Mouse (Mus musculus): ENCODE measurements around the gene Zfpl1. TPM values are rescaled to one million over a fixed set of nuclear protein-coding genes. Genes with fewer than 3 reads are reported as not detected.
"Not testable (repeated sequence)": the region's sequence is repeated elsewhere in the genome, so short reads cannot be mapped to it uniquely, and the experiment has no call there.

Gene Zfpl1
- polyA plus RNA-seq, 1 experiment, result 66.9 TPM

DNA sequence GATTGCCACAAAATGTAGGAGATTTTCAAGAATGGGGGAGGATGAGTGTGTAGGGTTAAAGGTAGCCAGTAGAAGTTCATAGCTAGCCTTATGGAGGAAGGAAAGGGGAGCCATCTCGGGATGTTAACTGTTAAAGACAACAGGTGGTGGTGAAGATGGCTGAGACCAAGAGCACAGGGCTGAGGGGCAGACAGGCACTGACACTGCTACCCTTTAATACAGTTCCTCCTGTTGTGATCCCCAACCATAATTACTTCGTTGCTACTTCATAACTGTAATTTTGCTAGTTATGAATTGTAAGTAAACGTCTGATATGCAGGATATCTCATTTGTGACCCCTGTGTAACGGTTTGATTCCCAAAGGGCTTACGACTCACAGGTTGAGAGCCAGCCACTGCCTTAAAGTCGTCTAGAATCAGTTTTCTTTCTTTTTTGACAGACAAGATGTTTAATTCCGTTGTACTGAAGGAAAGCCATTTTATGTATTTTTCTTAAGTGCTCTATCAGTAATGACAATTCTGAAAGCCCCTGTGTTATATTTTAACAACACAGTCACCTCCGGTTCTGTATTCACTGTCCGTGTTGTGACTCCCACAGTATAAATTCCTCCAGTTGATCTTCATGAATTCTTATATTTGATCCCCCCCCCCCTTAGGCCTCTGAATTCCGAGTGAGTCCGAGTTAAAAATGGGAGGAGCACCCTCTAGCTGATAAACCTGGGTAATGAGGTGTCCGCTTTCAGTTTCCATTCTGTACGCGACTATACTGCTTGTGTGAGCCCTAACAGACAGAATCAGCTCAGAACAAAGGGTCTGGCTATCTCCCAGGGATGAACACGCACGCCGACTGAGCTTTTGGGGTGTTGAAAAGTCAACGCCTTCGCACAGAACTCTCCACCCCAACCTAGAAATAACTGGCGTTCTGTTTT is 39.1 kb downstream of the Zfpl1 start:
- DNase-seq (ENCODE audit: low read depth in 1 of 2, low spot score in 2 of 2), result peak in 1 of 2 experiments; percentile 63
- Histone ChIP-seq H3K36me3 (ENCODE audit: control insufficient read depth, insufficient read depth, low read length) (peaks cover 21% of the 10 kb centered on the region), H3K27me3 (ENCODE audit: control insufficient read depth, insufficient read depth, low read length) (no peaks in the 10 kb centered on the region), H3K27ac (ENCODE audit: insufficient read depth, low read length) (peak overlapping the region; percentile 100), H3K4me3 (ENCODE audit: extremely low read depth, insufficient read depth, insufficient read length) (peak overlapping the region; percentile 97), H3K4me1 (ENCODE audit: control insufficient read depth, insufficient read depth, insufficient read length) (peaks cover 18% of the 10 kb centered on the region)
- 5% methylated on average over 20 of the region's 20 CpGs for WGBS
- no peak for TF ChIP-seq POLR2A (IDR thresholded peaks at IDR 0.05; ENCODE audit: low read depth, low read length)
- no peak for TF ChIP-seq CTCF (IDR thresholded peaks at IDR 0.05; ENCODE audit: extremely low read depth, insufficient read depth, insufficient read length, insufficient replicate concordance)

DNA sequence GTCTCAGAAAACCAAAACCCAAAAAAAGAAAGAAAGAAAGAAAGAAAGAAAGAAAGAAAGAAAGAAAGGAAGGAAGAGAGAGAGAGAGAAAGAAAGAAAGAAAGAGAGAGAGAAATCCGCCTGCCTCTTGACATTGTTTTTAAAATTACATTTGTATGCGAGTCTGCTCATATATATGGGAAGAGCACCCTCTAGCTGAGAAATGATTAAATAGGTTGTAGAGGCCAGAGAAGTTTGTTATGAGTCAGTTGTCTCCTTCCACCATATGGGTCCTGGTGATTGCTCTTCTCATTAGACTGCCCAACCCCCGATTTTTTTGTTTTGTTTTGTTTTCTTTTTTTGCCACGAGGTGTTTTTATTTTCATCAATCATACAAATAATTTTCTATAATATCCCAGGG is 40.7 kb downstream of the Zfpl1 start:
- not testable (repeated sequence) for H3K36me3 ChIP-seq (ENCODE audit: control insufficient read depth, insufficient read depth, low read length); H3K4me1 ChIP-seq (ENCODE audit: control insufficient read depth, insufficient read depth, insufficient read length); H3K4me3 ChIP-seq (ENCODE audit: extremely low read depth, insufficient read depth, insufficient read length); H3K27ac ChIP-seq (ENCODE audit: insufficient read depth, low read length); H3K27me3 ChIP-seq (ENCODE audit: control insufficient read depth, insufficient read depth, low read length); DNase-seq (ENCODE audit: low read depth in 1 of 2, low spot score in 2 of 2)
- 26% methylated on average over 4 of the region's 4 CpGs for WGBS

DNA sequence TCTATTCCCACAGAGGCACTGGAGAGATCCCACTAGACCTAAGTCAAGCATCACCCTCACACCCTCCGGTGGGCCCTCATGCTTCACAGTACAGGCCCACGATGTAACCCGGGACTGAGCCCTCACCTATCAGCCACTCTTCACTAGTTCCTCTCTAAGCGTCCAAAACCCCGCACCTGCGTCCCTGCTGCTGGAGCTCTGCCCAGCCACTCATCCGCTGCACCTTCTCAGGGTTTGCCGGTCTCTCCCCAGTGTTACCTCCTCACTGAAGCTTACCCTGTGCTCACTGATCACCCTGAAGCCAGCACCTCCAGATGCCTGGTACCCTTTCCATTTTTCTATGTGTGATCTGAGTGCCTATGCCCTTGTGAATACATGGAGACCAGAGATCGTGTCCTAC is 42.5 kb downstream of the Zfpl1 start:
- no peak for DNase-seq (ENCODE audit: low read depth in 1 of 2, low spot score in 2 of 2)
- Histone ChIP-seq H3K27me3 (ENCODE audit: control insufficient read depth, insufficient read depth, low read length) (no peaks in the 10 kb centered on the region), H3K4me1 (ENCODE audit: control insufficient read depth, insufficient read depth, insufficient read length) (peaks cover 2% of the 10 kb centered on the region; the same call in 1 of the 2 replicates), H3K4me3 (ENCODE audit: extremely low read depth, insufficient read depth, insufficient read length) (no peak overlapping the region), H3K27ac (ENCODE audit: insufficient read depth, low read length) (no peak overlapping the region), H3K36me3 (ENCODE audit: control insufficient read depth, insufficient read depth, low read length) (no peaks in the 10 kb centered on the region)
- TF ChIP-seq CTCF (IDR thresholded peaks at IDR 0.05; ENCODE audit: extremely low read depth, insufficient read depth, insufficient read length, insufficient replicate concordance) (no peak), POLR2A (IDR thresholded peaks at IDR 0.05; ENCODE audit: low read depth, low read length) (no peak)
- 85% methylated on average over 9 of the region's 9 CpGs for WGBS

DNA sequence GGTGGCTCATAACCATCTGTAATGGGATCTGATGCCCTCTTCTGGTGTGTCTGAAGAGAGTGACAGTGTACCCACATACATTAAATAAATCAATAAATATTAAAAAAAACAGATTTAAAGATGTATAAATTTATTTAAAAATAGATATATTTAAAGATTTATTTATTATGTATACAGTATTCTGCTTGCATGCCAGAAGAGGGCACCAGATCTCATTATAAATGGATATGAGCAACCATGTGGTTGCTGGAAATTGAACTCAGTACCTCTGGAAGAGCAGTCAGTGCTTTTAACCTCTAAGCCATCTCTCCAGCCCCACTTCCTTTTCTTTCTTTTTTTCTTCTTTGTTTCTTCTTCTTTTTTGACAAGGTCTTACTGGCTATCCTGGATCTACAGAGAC is 44.8 kb downstream of the Zfpl1 start:
- no peaks in the 10 kb centered on the region for H3K36me3 ChIP-seq (ENCODE audit: control insufficient read depth, insufficient read depth, low read length)
- no peak overlapping the region for H3K27ac ChIP-seq (ENCODE audit: insufficient read depth, low read length)
- H3K4me3 ChIP-seq (ENCODE audit: extremely low read depth, insufficient read depth, insufficient read length), result no peak overlapping the region
- TF ChIP-seq CTCF (IDR thresholded peaks at IDR 0.05; ENCODE audit: extremely low read depth, insufficient read depth, insufficient read length, insufficient replicate concordance) (no peak), POLR2A (IDR thresholded peaks at IDR 0.05; ENCODE audit: low read depth, low read length) (no peak)
- DNase-seq (ENCODE audit: low read depth in 1 of 2, low spot score in 2 of 2), result no peak
- H3K4me1 ChIP-seq (ENCODE audit: control insufficient read depth, insufficient read depth, insufficient read length), result no peaks in the 10 kb centered on the region
- no peaks in the 10 kb centered on the region for H3K27me3 ChIP-seq (ENCODE audit: control insufficient read depth, insufficient read depth, low read length)

DNA sequence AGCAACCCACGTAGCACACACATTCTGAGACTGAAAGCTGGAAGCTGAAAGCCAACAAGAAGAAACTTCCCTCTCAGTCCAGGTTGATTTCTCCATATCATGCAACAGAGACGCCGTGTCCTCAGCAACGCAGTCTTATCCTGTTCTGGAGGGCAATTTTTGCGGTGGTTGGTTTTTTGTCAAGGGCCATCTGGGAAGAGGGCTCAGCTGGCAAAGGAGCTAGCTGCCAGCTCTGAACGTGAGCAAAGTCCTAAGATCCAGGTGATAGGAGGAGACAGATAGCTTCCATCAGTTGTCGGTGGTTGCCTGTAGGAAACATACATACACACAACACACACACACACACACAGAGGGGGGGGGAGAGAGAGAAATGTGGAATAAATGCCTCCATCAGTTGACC is 46.4 kb downstream of the Zfpl1 start:
- WGBS, result 75% methylated on average over 7 of the region's 7 CpGs

DNA sequence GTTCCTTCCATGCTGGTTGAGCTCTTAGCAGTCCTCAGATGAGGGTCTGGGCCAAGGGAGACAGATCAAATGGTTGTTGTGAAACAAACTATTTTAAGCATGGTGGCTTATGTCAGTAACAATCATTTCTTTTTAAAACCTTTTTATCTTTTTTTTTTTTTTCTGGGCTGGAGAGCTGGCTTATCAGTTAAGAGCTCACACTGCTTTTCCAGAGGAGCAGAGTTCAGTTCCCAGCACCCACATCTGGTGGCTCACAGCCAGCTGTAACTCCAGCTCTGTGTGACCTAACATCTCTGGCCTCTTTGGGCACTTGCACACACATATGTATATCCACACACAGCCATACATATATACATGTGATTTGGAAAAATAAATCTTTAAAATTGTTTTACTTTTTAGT is 47.1 kb downstream of the Zfpl1 start:
- H3K27me3 ChIP-seq (ENCODE audit: control insufficient read depth, insufficient read depth, low read length), result no peaks in the 10 kb centered on the region
- no peak overlapping the region for H3K4me3 ChIP-seq (ENCODE audit: extremely low read depth, insufficient read depth, insufficient read length)
- no peak overlapping the region for H3K27ac ChIP-seq (ENCODE audit: insufficient read depth, low read length)
- DNase-seq (ENCODE audit: low read depth in 1 of 2, low spot score in 2 of 2), result no peak
- TF ChIP-seq POLR2A (IDR thresholded peaks at IDR 0.05; ENCODE audit: low read depth, low read length), result no peak
- TF ChIP-seq CTCF (IDR thresholded peaks at IDR 0.05; ENCODE audit: extremely low read depth, insufficient read depth, insufficient read length, insufficient replicate concordance), result no peak
- H3K4me1 ChIP-seq (ENCODE audit: control insufficient read depth, insufficient read depth, insufficient read length), result no peaks in the 10 kb centered on the region
- H3K36me3 ChIP-seq (ENCODE audit: control insufficient read depth, insufficient read depth, low read length), result no peaks in the 10 kb centered on the region

More for the DNA sequence above, 46.4 kb downstream of the Zfpl1 start:
- Histone ChIP-seq H3K27ac (ENCODE audit: insufficient read depth, low read length) (no peak overlapping the region), H3K27me3 (ENCODE audit: control insufficient read depth, insufficient read depth, low read length) (no peaks in the 10 kb centered on the region), H3K4me1 (ENCODE audit: control insufficient read depth, insufficient read depth, insufficient read length) (no peaks in the 10 kb centered on the region), H3K4me3 (ENCODE audit: extremely low read depth, insufficient read depth, insufficient read length) (no peak overlapping the region), H3K36me3 (ENCODE audit: control insufficient read depth, insufficient read depth, low read length) (no peaks in the 10 kb centered on the region)
- TF ChIP-seq POLR2A (IDR thresholded peaks at IDR 0.05; ENCODE audit: low read depth, low read length), result no peak
- no peak for TF ChIP-seq CTCF (IDR thresholded peaks at IDR 0.05; ENCODE audit: extremely low read depth, insufficient read depth, insufficient read length, insufficient replicate concordance)
- no peak for DNase-seq (ENCODE audit: low read depth in 1 of 2, low spot score in 2 of 2)

DNA sequence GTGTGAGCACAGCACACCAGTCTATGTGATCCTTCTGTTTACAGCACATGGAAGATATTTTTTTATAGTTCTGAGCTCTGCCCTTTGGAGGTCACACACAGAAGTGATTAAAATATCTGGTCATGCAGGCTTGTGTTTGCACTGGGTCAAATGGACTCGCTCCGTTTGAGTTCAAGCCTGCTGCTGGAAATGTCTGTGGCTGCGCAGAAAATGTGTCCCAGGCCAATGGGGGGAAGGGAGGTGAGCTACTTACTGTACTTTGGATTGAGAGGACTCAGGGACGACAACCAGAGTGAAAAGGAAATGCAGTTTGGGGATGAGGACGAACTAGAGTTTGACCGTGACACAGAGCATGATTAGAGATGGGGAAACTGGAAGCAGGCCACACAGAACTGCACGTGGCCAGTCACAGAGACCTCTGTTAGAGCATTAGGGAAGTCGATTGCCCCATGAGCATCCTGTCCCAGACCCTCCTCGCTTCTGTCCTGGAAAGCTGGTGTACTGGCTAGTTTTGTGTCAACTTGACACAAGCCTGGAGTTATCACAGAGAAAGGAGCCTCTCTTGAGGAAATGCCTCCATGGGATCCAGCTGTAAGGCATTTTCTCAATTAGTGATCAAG is 48.7 kb downstream of the Zfpl1 start:
- H3K4me1 ChIP-seq (ENCODE audit: control insufficient read depth, insufficient read depth, insufficient read length), result no peaks in the 10 kb centered on the region
- H3K27ac ChIP-seq (ENCODE audit: insufficient read depth, low read length), result no peak overlapping the region
- no peak for TF ChIP-seq CTCF (IDR thresholded peaks at IDR 0.05; ENCODE audit: extremely low read depth, insufficient read depth, insufficient read length, insufficient replicate concordance)
- TF ChIP-seq POLR2A (IDR thresholded peaks at IDR 0.05; ENCODE audit: low read depth, low read length), result no peak

More for the DNA sequence above, 48.7 kb downstream of the Zfpl1 start:
- no peaks in the 10 kb centered on the region for H3K36me3 ChIP-seq (ENCODE audit: control insufficient read depth, insufficient read depth, low read length)
- H3K4me3 ChIP-seq (ENCODE audit: extremely low read depth, insufficient read depth, insufficient read length), result no peak overlapping the region
- H3K27me3 ChIP-seq (ENCODE audit: control insufficient read depth, insufficient read depth, low read length), result no peaks in the 10 kb centered on the region
- whole genome bisulfite sequencing, result 62% methylated on average over 9 of the region's 9 CpGs
- DNase-seq (ENCODE audit: low read depth in 1 of 2, low spot score in 2 of 2), result no peak

Other genes starting within 250 kb of the Zfpl1 start
- gene Frmd8, start 209.7 kb downstream of the Zfpl1 start, polyA plus RNA-seq (2012; rRNA removed), result 42.3 and 43.9 TPM in 2 replicates
- gene Slc25a45, start 207.1 kb downstream of the Zfpl1 start, polyA plus RNA-seq (2012; rRNA removed), result 36.6 and 37.6 TPM in 2 replicates
- 1.3 TPM in 2 replicates for gene Tigd3, start 190.8 kb downstream of the Zfpl1 start, polyA plus RNA-seq (2012; rRNA removed)
- 59.9 and 74.8 TPM in 2 replicates for gene Dpf2, start 171.9 kb downstream of the Zfpl1 start, polyA plus RNA-seq (2012; rRNA removed)
- gene Cdc42ep2, start 160.1 kb downstream of the Zfpl1 start, polyA plus RNA-seq (2012; rRNA removed), result 8.1 and 8.2 TPM in 2 replicates
- gene Pola2, start 120.8 kb downstream of the Zfpl1 start, polyA plus RNA-seq (2012; rRNA removed), result 40.5 and 48.0 TPM in 2 replicates
- gene Slc22a20, start 98.8 kb downstream of the Zfpl1 start, polyA plus RNA-seq (2012; rRNA removed), result not detected in 2 replicates
- gene Capn1, start 69.1 kb downstream of the Zfpl1 start, polyA plus RNA-seq (2012; rRNA removed), result 50.8 and 53.0 TPM in 2 replicates
- gene Syvn1, start 38.4 kb downstream of the Zfpl1 start, polyA plus RNA-seq (2012; rRNA removed), result 108 and 124 TPM in 2 replicates
- gene Mrpl49, start 27.2 kb downstream of the Zfpl1 start, polyA plus RNA-seq (2012; rRNA removed), result 11.0 TPM in 2 replicates
- 1,884 and 3,019 TPM in 2 replicates for gene Fau, start 27.1 kb downstream of the Zfpl1 start, polyA plus RNA-seq (2012; rRNA removed)
- 38.5 and 61.3 TPM in 2 replicates for gene Znhit2, start 23.8 kb downstream of the Zfpl1 start, polyA plus RNA-seq (2012; rRNA removed)
- 14.0 and 23.4 TPM in 2 replicates for gene Tm7sf2, start 16.6 kb downstream of the Zfpl1 start, polyA plus RNA-seq (2012; rRNA removed)
- gene Vps51, start 7.7 kb downstream of the Zfpl1 start, polyA plus RNA-seq (2012; rRNA removed), result 72.9 and 85.0 TPM in 2 replicates
- 0.34 TPM in 1 of 2 replicates, not detected in the other for gene Tmem262, start 4.9 kb downstream of the Zfpl1 start, polyA plus RNA-seq (2012; rRNA removed)
- 0.46 TPM in 1 of 2 replicates, not detected in the other for gene Gm28374, start 2.7 kb downstream of the Zfpl1 start, polyA plus RNA-seq (2012; rRNA removed)
- 3.6 and 4.4 TPM in 2 replicates for gene Cdca5, start within 50 bp of the Zfpl1 start, polyA plus RNA-seq (2012; rRNA removed)
- gene AC131692.1, start 9.5 kb upstream of the Zfpl1 start, polyA plus RNA-seq (2012; rRNA removed), result 0.19 TPM in 1 of 2 replicates, not detected in the other
- 0.49 and 0.60 TPM in 2 replicates for gene Naaladl1, start 20.8 kb upstream of the Zfpl1 start, polyA plus RNA-seq (2012; rRNA removed)
- 30.4 and 46.7 TPM in 2 replicates for gene Sac3d1, start 33.7 kb upstream of the Zfpl1 start, polyA plus RNA-seq (2012; rRNA removed)
- gene Snx15, start 43.3 kb upstream of the Zfpl1 start, polyA plus RNA-seq (2012; rRNA removed), result 42.7 and 50.9 TPM in 2 replicates
- 8.0 and 10.8 TPM in 2 replicates for gene Batf2, start 56.0 kb upstream of the Zfpl1 start, polyA plus RNA-seq (2012; rRNA removed)
- gene Arl2, start 56.6 kb upstream of the Zfpl1 start, polyA plus RNA-seq (2012; rRNA removed), result 51.8 and 64.8 TPM in 2 replicates
- 0.15 and 0.30 TPM in 2 replicates for gene Majin, start 99.4 kb upstream of the Zfpl1 start, polyA plus RNA-seq (2012; rRNA removed)
- 0.42 and 0.57 TPM in 2 replicates for gene Gpha2, start 141.4 kb upstream of the Zfpl1 start, polyA plus RNA-seq (2012; rRNA removed)
- 36.9 and 56.1 TPM in 2 replicates for gene Ppp2r5b, start 150.9 kb upstream of the Zfpl1 start, polyA plus RNA-seq (2012; rRNA removed)
- gene Atg2a, start 156.7 kb upstream of the Zfpl1 start, polyA plus RNA-seq (2012; rRNA removed), result 47.4 and 57.5 TPM in 2 replicates
- gene Ehd1, start 191.8 kb upstream of the Zfpl1 start, polyA plus RNA-seq (2012; rRNA removed), result 285 and 377 TPM in 2 replicates
- 7.7 and 8.9 TPM in 2 replicates for gene Cdc42bpg, start 221.5 kb upstream of the Zfpl1 start, polyA plus RNA-seq (2012; rRNA removed)